Mouse (Mus musculus) embryonic facial prominence, embryonic 14.5 days (tissue): ENCODE data around the gene Gpr89. TPM values are rescaled to one million over a fixed set of nuclear protein-coding genes. Genes with fewer than 3 reads are reported as not detected.
A peak's percentile ranks its signal among the peaks of the same experiment; 100 is the strongest.

ENCODE experiments used
- ATAC-seq: fragments of 200-750 bp; cut with Nextera tagmentation; 2 replicates; pipeline ENCODE4 v1.8.0; 2017; ENCODE audit warnings: low read depth, moderate number of reproducible peaks, moderate TSS enrichment
- DNase-seq: peaks from one replicate; pipeline ENCODE4 v3.0.0-alpha.2; 2015; ENCODE audit warnings: low spot score
- H3K27ac ChIP-seq: fragments of 300-500 bp; sonication (generic); replicated peaks from 2 replicates; pipeline ENCODE4 v1.5.1; 2014; ENCODE audit warnings: low read depth, mild to moderate bottlenecking, low read length, moderate library complexity
- H3K27me3 ChIP-seq: fragments of 300-500 bp; sonication (generic); replicated peaks from 2 replicates; pipeline ENCODE4 v1.6.1; 2014; ENCODE audit warnings: low read length; ENCODE audit not compliant: control insufficient read depth, insufficient read depth
- H3K36me3 ChIP-seq: fragments of 300-500 bp; sonication (generic); 2 replicates; pipeline ENCODE4 v1.6.1; 2014; ENCODE audit warnings: low read length, mixed read lengths; ENCODE audit not compliant: control insufficient read depth, insufficient read depth
- H3K4me1 ChIP-seq: fragments of 300-500 bp; sonication (generic); 2 replicates; pipeline ENCODE4 v1.6.1; 2014; ENCODE audit warnings: antibody characterized with exemption, low read length; ENCODE audit not compliant: control insufficient read depth, insufficient read depth
- H3K4me2 ChIP-seq: fragments of 300-500 bp; sonication (generic); 2 replicates; pipeline ENCODE4 v1.6.1; 2014; ENCODE audit warnings: low read depth, mild to moderate bottlenecking, low read length, moderate library complexity, mixed read lengths
- H3K4me3 ChIP-seq: fragments of 300-500 bp; sonication (generic); 2 replicates; pipeline ENCODE4 v1.5.1; 2014; ENCODE audit warnings: low read depth, mild to moderate bottlenecking, low read length
- H3K9ac ChIP-seq: fragments of 300-500 bp; sonication (generic); 2 replicates; pipeline ENCODE4 v1.6.1; 2014; ENCODE audit warnings: low read depth, mild to moderate bottlenecking, low read length, moderate library complexity, mixed read lengths
- H3K9me3 ChIP-seq: fragments of 300-500 bp; sonication (generic); 2 replicates; pipeline ENCODE4 v1.6.1; 2016; ENCODE audit warnings: low read length; ENCODE audit not compliant: control insufficient read depth
- WGBS: fragments of 180-500 bp; shearing (Covaris S2); extraction: QIAGEN DNeasy Blood & Tissue Kit; methylation state at CpG from one replicate; pipeline ENCODE4 v1.1.7; 2014; 5-methylcytosine and 5-hydroxymethylcytosine counted together
- polyA plus RNA-seq: library from polyadenylated mRNA; unstranded; fragments of >200 nt; fragmentation: Nextera tagmentation; extraction: Ambion mirVana; gene quantifications from 2 replicates; pipeline ENCODE4 v1.2.1, GENCODE M21; 2014

The Gpr89 gene
- polyA plus RNA-seq, result 41.0 and 47.0 TPM in 2 replicates

DNA sequence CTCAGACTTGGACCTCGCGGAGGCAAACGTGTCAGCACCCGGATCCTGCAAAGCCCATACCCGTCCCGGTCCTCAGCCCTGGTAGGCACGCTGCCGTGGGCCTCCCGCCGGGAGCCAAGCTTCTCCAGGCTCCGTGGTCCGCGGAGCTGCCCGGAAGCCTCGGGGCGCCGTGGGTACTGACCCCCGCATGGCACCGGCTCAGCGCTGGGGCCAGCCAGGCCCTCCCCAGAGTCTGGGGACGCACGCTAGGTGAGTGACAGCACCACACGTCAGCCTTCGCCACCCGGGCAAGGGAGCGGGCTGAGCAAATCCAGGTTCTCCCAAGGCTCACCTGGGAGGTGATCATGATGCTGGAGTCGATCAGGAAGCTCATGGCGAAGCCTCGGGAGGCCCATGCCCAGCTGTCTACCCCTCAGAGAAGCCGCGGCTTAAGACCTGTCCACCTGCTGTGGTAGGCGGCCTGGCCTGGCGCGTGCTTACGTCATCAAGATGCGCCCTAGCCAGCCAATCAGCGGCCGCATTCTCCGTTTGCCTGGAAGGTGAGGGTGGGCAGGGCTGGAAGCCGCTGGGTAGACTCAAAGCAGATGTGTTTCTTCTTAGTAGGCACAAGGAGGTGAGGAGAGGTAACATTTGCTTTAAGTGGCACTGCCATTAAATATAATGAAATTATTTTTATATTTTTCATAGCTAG is at the start of gene Gpr89:
TSS of gene Gpr89 (minus strand) at position 496 of the 691 bp plus-strand sequence.
- Histone ChIP-seq H3K9me3 (no peaks in the 10 kb centered on the region), H3K27me3 (no peaks in the 10 kb centered on the region), H3K4me2 (peak within 1 kb of the TSS; percentile 83), H3K36me3 (no peaks in the 10 kb centered on the region), H3K4me1 (peaks cover 6% of the 10 kb centered on the region), H3K4me3 (peak within 1 kb of the TSS; percentile 89), H3K9ac (peak within 1 kb of the TSS; percentile 91), H3K27ac (no peak within 1 kb of the TSS)
- ATAC-seq (peak; percentile 99), DNase-seq (peak; percentile 94)
- under 1% methylated on average over 19 of the region's 40 CpGs for WGBS

DNA sequence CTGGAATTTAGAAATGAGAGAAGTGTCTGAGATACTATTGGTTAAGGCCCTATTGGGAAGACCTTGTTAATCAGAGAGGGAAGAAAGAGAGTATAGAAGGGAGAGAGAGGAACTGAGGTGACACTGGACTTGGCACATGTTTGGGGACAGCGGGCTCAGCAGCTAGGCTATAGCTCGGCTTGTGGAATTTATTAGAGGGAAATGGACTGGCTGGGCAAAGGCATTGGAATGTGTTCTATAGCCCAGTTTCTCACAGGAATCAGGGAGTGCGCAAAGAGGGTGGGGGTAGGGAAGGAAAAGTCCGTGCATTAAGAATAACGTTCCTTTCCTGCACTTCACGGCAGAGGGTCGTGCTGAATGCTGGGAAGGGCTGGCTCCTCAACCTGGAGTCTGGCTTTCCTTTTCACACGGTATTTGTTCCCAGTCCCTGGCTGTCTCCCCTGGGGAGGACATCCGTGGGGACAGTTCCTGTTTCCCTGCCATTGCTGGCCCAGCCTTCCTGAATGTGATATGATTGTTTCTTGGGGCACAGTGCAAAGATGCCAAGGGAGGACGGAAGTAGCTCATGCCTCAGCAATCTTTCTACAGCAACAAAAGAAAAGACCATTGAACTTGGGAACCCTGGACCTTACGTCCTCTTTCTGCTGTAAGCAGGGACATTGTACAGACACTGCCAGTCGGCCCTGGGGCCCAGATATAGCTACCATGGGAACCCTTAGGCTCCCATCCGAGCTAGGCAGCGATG is 48.5 kb upstream of the Gpr89 start:
- H3K27ac ChIP-seq, result no peak overlapping the region
- 38% methylated on average over 14 of the region's 14 CpGs for WGBS
- DNase-seq, result no peak
- no peaks in the 10 kb centered on the region for H3K4me1 ChIP-seq
- no peak overlapping the region for H3K9ac ChIP-seq
- peak overlapping the region; percentile 14; the same call in 1 of the 2 replicates for H3K4me2 ChIP-seq
- H3K4me3 ChIP-seq, result no peak overlapping the region
- ATAC-seq, result no peak
- H3K36me3 ChIP-seq, result no peaks in the 10 kb centered on the region
- no peaks in the 10 kb centered on the region for H3K27me3 ChIP-seq
- no peaks in the 10 kb centered on the region for H3K9me3 ChIP-seq

GRCm38 (mm10) chr3:96942706-96943105 is 37.6 kb upstream of the Gpr89 start:
- H3K27me3 ChIP-seq, result no peaks in the 10 kb centered on the region
- no peak for DNase-seq
- no peak overlapping the region for H3K4me2 ChIP-seq
- no peak overlapping the region for H3K9ac ChIP-seq
- no peak for ATAC-seq
- no peak overlapping the region for H3K27ac ChIP-seq
- no peaks in the 10 kb centered on the region for H3K36me3 ChIP-seq
- H3K4me1 ChIP-seq, result no peaks in the 10 kb centered on the region
- WGBS, result 78% methylated on average over 2 of the region's 2 CpGs
- peaks cover 5% of the 10 kb centered on the region; the same call in 1 of the 2 replicates for H3K9me3 ChIP-seq
- no peak overlapping the region for H3K4me3 ChIP-seq

DNA sequence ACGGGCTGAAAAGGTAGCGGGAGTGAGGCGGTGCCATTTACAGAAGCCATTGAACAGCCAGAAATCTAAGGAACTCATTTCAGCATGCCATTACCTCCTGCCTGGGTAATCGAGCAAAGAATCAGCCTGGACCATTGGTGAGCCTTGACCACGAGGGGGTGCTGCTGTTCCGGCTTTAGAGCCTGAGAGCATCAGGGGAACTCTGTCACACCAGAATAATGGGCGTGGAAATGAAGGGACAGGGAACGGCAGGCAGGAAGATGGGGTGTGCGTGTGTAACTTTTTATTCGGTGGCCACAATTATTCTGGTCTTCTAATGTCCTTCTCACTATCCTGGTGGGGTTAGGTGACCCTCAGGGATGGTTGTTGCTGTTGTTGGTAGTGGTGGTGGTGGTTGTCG is 33.6 kb upstream of the Gpr89 start:
- DNase-seq (peak; percentile 93), ATAC-seq (peak; percentile 87)
- no peaks in the 10 kb centered on the region for H3K36me3 ChIP-seq
- H3K4me3 ChIP-seq, result peak overlapping the region; percentile 16; the same call in 1 of the 2 replicates
- peaks cover 5% of the 10 kb centered on the region; the same call in 1 of the 2 replicates for H3K9me3 ChIP-seq
- no peak overlapping the region for H3K27ac ChIP-seq
- WGBS, result 11% methylated on average over 11 of the region's 11 CpGs
- no peak overlapping the region for H3K9ac ChIP-seq
- H3K27me3 ChIP-seq, result no peaks in the 10 kb centered on the region
- peak overlapping the region; percentile 41 for H3K4me2 ChIP-seq
- H3K4me1 ChIP-seq, result no peaks in the 10 kb centered on the region

DNA sequence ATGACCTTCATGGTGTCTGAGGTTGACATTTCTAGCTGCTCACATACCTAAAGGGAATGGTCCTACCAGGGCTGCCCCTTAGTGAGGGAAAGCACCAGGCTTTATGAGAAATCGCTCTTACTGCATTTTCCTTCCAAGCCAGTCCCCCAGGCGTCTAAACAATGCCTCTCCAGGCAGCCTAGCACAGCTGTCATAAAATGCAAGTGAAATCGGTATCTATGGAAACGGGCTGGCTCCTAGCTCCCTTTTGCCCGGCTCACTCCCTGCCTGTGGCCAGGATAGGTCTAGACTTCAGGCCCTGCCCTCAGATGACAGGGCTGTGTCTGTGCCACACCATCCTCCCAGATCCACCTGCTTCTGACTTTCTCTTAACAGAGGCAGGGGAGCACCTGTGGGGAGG is 32.5 kb upstream of the Gpr89 start:
- no peaks in the 10 kb centered on the region for H3K27me3 ChIP-seq
- no peak overlapping the region for H3K4me3 ChIP-seq
- ATAC-seq, result peak; percentile 56; the same call in 1 of the 2 replicates
- no peak overlapping the region for H3K4me2 ChIP-seq
- H3K9ac ChIP-seq, result no peak overlapping the region
- no peaks in the 10 kb centered on the region for H3K4me1 ChIP-seq
- peak; percentile 56 for DNase-seq
- H3K36me3 ChIP-seq, result no peaks in the 10 kb centered on the region
- no peaks in the 10 kb centered on the region for H3K9me3 ChIP-seq
- 36% methylated on average over 5 of the region's 5 CpGs for WGBS
- no peak overlapping the region for H3K27ac ChIP-seq

DNA sequence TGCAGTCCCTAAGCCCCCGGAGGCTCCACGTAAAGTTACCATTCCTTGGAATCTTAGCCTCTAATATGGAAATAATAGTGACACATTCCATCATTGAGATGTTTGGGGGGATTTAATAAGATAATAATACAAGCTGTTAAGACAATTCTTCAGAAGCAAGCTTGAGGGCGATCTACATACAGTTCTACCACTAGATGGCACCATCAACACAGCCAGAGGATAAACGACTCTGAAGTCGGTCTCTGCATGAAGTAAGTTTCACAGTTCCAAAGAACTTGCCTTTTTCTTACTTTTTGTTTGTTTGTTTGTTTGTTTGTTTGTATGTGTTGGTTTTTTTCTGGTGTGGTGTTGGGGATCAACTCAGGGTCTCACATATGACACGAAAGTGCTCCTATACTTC is 31.1 kb upstream of the Gpr89 start:
- 10% methylated on average over 6 of the region's 6 CpGs for WGBS
- Histone ChIP-seq H3K9me3 (no peaks in the 10 kb centered on the region), H3K4me2 (no peak overlapping the region)

GRCm38 (mm10) chr3:96931261-96931681 is 26.1 kb upstream of the Gpr89 start:
- H3K4me2 ChIP-seq, result no peak overlapping the region
- H3K4me1 ChIP-seq, result no peaks in the 10 kb centered on the region
- no peak overlapping the region for H3K9ac ChIP-seq
- DNase-seq (peak; percentile 24), ATAC-seq (peak; percentile 68)
- H3K4me3 ChIP-seq, result no peak overlapping the region
- H3K9me3 ChIP-seq, result no peaks in the 10 kb centered on the region
- H3K36me3 ChIP-seq, result no peaks in the 10 kb centered on the region
- WGBS, result 32% methylated on average over 5 of the region's 5 CpGs
- H3K27me3 ChIP-seq, result no peaks in the 10 kb centered on the region
- H3K27ac ChIP-seq, result no peak overlapping the region

More for the DNA sequence above, 31.1 kb upstream of the Gpr89 start:
- H3K27ac ChIP-seq, result no peak overlapping the region
- no peak overlapping the region for H3K4me3 ChIP-seq
- DNase-seq, result peak; percentile 88
- H3K9ac ChIP-seq, result no peak overlapping the region
- H3K36me3 ChIP-seq, result no peaks in the 10 kb centered on the region
- H3K27me3 ChIP-seq, result no peaks in the 10 kb centered on the region
- ATAC-seq, result no peak
- no peaks in the 10 kb centered on the region for H3K4me1 ChIP-seq

- DNase-seq (no peak), ATAC-seq (no peak)
- Histone ChIP-seq H3K27ac (no peak within 1 kb of the TSS), H3K4me1 (no peaks in the 10 kb centered on the region), H3K36me3 (no peaks in the 10 kb centered on the region), H3K4me2 (no peak within 1 kb of the TSS), H3K27me3 (no peaks in the 10 kb centered on the region), H3K9me3 (no peaks in the 10 kb centered on the region), H3K4me3 (no peak within 1 kb of the TSS), H3K9ac (no peak within 1 kb of the TSS)
- 62% methylated on average over 6 of the region's 6 CpGs for WGBS
Observed at GRCm38 (mm10) chr3:96925920-96926319, 20.8 kb upstream of the Gpr89 start, which contains the start of gene Gja8. Gene Gja8, minus strand, starts transcription at chr3:96926020.
